Mouse (Mus musculus) megakaryocyte-erythroid progenitor cell, adult 5-6 weeks (primary cell): ENCODE measurements around the gene Naa10. TPM values are rescaled to one million over a fixed set of nuclear protein-coding genes. Genes with fewer than 3 reads are reported as not detected.

Experiments used
- ATAC-seq: replicated peaks from 2 replicates; pipeline ENCODE4 v1.8.0; 2016; ENCODE audit warnings: mild to moderate bottlenecking, inconsistent platforms; ENCODE audit not compliant: severe bottlenecking, poor library complexity, low FRiP score, low TSS enrichment
- total RNA-seq, 2 experiments: library from RNA; stranded (forward) in 1 of 2; stranded (reverse) in 1 of 2; fragments of 200-1000, 215-1000 nt in 1 of 2; fragments of >200 nt in 1 of 2; fragmentation: Nextera tagmentation in 1 of 2; gene quantifications; 2 replicates each; pipeline ENCODE4 v1.2.3; 2014 to 2017

Gene Naa10
- total RNA-seq, 2 experiments from 2014 or later = 150 to 224 TPM

DNA sequence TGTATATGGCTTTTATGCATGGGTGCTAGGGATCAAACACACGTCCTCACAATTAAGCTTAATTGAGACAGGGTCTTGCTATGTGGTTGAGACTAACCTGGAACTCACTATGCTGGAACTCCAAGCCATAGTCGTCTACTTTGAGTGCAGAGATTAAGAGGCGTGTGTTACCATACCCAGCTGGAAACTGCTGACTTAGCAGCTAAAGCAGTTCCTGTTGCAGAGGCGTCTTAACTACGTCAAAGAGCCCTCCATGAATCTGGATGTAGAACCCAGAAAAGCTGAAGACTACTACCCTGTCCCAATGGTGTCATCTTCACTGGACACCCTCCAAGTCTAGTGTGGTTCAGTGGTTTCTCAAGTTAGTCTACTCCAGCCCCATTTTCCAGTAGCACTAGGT, 3.1 kb downstream of the Naa10 start:
- no peak for ATAC-seq

GRCm38 (mm10) chrX:73916945-73917344, 4.8 kb downstream of the Naa10 start:
- no peak for ATAC-seq

- ATAC-seq = peak; percentile 98
Observed at GRCm38 (mm10) chrX:73914827-73915703, 6.7 kb downstream of the Naa10 start.

DNA sequence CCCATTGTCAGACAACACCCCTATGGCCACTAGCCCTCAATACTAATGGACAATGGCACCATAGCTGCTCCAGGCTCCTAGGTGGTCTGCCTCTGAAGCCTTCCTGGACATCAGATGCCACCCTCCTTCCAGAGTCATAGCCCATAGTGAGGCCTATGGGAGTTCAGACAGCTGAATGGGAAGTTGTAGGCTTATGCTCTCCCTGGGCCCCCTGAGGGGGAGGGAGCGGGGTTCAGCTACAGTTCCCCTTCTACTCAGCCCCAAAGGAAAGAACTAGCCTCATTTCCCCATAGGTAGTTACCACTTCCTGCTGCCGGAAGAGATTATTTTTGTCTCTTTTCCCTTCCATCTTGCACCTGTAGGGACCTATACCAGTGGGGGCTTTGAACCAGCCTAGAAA, 10.2 kb downstream of the Naa10 start:
- ATAC-seq = no peak

GRCm38 (mm10) chrX:73911156-73911555, 10.6 kb downstream of the Naa10 start:
- no peak for ATAC-seq

GRCm38 (mm10) chrX:73910451-73910850, 11.3 kb downstream of the Naa10 start:
- ATAC-seq = no peak

DNA sequence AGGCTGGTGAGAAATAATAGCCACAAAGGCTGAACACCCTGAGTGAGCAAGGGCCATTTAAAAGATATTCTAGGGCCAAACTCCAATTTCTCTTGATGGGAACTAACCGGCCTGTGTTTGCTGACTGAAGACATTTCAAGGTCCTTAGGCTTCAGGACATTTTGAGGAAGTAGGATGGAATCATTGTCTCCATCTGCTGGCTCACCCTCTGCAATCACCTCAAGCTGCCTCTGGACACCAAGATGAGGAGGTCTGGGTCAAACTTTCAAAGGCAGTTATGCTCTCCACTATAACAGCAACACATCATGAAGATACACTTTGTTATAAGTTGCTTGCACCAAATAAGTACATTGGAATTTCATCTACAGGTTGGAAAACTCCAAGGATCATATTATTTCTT, 11.7 kb downstream of the Naa10 start:
- no peak for ATAC-seq

DNA sequence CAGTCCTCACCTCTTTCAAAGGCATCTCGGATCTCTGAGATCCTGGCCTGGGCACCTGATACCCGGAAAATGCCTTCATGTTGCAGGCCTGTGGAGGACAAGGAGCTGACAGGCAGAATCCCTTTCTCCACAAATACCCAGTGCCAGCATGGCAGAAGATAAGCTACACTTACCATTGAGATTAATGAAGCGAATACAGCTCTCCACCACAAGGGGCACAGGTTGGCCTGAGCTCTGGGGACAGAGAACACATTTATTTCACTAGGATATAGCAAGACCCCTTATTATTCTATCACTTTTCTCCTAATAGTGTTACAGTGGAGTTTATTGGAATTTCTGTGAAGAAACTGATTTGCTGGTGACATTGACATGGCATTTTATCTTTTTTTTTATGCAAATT, 23.8 kb downstream of the Naa10 start:
- peak; percentile 77 for ATAC-seq

GRCm38 (mm10) chrX:73895719-73896118, 26.0 kb downstream of the Naa10 start, which contains the start of gene L1cam:
L1cam (minus strand) TSS chrX:73896105.
- no peak for ATAC-seq

DNA sequence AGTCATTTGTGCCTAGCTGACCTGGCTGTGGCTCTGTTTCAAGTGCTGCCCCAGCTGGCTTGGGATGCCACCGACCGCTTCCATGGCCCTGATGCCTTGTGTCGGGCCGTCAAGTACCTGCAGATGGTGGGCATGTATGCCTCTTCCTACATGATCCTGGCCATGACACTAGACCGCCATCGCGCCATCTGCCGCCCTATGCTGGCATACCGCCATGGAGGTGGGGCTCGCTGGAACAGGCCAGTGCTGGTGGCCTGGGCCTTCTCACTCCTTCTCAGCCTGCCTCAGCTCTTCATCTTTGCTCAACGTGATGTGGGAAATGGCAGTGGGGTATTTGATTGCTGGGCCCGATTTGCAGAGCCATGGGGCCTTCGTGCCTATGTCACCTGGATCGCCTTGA, 28.9 kb downstream of the Naa10 start:
- ATAC-seq = no peak

GRCm38 (mm10) chrX:73891551-73892152, 30.1 kb downstream of the Naa10 start, which contains the start of gene Avpr2:
Avpr2 (plus strand) TSS chrX:73892102.
- ATAC-seq = no peak

DNA sequence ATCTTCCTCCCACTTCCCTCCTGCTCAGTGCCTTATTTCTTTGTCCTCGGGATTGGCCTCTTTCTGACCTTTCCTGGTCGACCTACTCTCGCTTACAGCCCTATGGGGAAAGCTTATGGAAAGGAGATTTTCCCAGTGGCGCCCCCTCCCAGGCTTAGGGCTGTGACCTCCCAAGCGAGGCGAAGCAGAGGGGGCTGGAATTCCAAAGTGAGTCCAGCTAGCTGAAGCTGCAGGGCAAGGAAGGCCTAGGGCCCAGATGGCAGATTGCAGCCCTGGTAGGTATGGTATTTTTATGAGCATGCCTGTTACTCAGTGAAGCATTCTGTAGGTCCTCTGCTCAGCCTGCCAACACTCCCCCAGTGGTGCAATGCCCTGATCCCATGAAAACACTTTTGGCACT, 40.3 kb downstream of the Naa10 start:
- ATAC-seq = no peak

DNA sequence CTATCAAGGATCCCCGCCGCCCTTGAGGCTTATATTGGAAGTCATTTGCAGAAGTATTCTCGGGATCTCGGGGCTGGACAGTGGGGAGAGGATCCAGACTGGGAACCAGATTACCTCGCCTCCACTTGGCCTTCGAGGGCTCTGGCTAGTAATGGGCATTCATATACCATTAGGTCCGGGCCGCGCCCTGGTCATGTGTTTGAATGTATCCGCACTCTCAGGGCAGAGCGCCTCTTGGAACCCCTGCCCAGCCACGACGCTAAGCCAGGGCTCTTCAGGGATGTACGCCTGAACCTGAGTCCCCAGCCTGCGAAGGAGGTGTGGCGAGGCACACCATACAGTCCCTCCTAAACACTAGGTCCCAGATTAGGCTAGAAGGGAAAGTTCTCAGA, 40.7 kb downstream of the Naa10 start:
- ATAC-seq = no peak

DNA sequence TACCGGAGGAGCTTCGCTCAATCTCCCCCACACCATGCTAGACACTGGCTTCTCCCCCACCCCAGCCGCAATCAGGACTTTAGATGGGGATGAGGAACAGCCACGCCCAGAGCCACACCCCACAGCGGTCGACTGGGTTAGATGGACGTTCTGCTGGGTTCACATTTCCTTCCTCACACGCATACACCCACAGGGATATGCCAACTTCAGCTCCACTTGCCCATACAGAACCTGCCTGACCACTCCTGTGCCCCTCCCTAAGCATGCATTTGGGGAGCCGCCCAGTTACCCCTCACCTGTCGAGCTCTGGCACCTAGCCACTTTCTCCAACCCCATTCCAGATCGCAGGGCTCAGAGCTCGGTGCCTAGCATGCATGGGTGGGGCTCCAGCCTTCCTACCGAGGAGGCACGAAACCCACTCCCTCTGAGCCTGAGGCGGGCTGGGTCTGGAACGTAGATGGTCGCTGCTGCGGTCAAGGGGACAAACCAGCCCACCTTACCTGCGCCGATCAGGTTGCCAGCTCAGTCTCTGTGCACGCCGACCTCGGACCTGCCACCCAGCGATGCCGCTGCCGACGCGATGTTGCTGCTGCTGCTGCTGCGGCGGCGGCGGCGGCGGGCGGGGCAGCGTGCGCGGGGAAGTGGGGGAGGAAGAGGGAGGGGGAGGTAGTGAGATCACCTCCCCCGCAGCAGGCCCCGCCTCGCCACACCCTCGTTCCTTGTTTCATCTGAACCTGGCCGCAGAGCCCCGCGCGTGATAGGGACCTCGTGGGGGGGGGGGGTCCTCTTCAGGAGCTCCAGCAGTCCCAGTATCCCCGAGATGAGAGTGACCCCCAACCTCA, 41.3 kb downstream of the Naa10 start:
- no peak for ATAC-seq

DNA sequence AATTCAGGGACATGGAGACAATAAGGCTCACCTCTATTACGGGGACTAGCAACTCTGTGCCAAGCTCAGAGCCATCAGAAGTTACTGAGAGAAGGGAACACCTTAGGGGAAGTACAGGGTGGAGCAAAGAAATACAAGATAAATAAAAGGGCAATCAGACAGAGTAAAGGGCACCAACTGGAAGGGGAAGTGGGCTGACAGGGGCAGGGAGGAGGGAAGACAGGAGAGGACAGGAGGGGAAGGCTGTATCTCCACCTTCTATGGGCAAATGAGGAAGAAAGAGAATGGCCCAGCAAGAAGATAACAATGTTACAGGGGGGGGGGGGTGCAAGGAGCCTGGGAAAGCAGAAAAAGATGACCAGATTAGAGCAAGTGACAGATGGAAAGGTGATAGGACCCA, 44.7 kb downstream of the Naa10 start:
- no peak for ATAC-seq

GRCm38 (mm10) chrX:73875881-73876280, 45.9 kb downstream of the Naa10 start:
- no peak for ATAC-seq

- ATAC-seq = no peak
Observed at GRCm38 (mm10) chrX:73871956-73872355, 49.8 kb downstream of the Naa10 start.

GRCm38 (mm10) chrX:73871474-73871873, 50.3 kb downstream of the Naa10 start:
- ATAC-seq = no peak

GRCm38 (mm10) chrX:73869334-73869733, 52.4 kb downstream of the Naa10 start:
- ATAC-seq = peak; percentile 63

- ATAC-seq = peak; percentile 73
Observed at GRCm38 (mm10) chrX:73867852-73868251, 53.9 kb downstream of the Naa10 start.
